28 mouse cellular contexts compared by ENCODE assay signal in the genomic region with DNA sequence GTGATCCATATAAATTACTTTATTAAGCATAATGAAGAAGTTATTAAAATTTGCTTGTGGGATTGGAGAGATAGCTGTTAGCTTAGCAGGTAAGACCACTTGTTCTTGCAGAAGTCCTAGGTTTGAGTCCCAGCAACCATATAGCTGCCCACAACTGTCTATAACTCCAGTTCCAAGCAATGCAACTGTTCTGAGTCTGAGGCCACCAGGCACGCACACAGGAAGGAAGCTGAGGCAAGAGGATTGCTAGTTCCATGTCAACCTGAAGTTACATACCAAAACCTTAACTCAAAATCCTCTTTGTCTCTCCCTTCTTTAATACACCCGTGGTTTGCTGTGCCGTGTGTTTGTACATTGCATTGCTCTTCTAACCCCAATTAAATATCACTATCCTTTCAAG. TPM values are rescaled to one million over a fixed set of nuclear protein-coding genes. Genes with fewer than 3 reads are reported as not detected.
DNase-seq lines count a peak whose midpoint lies in the region; ATAC-seq and TF ChIP-seq lines count a peak whose summit lies in the region.
"Had no signal": no experiment of that assay in that cellular context is flagged by ENCODE, and none has a peak within 500 bp of the region (broad histone marks: within the 10 kb centered on the region; RNA-seq: fewer than 3 reads in every experiment).

No protein-coding gene starts in this region.

- peak overlapping the region; percentile 41; the same call in 1 of the 2 replicates for H3K27ac ChIP-seq in liver, postnatal 0 days (ENCODE audit: low read depth)
- no peak overlapping the region for H3K27ac ChIP-seq in liver, embryonic 11.5 days (ENCODE audit: low read depth, low read length)
- H3K27ac ChIP-seq in hindbrain, embryonic 11.5 days (ENCODE audit: low read depth, low read length) = no peak overlapping the region
- H3K27ac ChIP-seq: embryonic facial prominence, embryonic 10.5 days; embryonic facial prominence, embryonic 12.5 days; forebrain, embryonic 10.5 days; forebrain, embryonic 12.5 days had no signal

- TF ChIP-seq CTCF in liver, postnatal 0 days (IDR thresholded peaks at IDR 0.05; ENCODE audit: low read depth) = no peak

- DNase-seq in liver, postnatal 0 days = no peak
- no peak for DNase-seq in liver, embryonic 11.5 days (ENCODE audit: low spot score)
- DNase-seq in hindbrain, embryonic 11.5 days (ENCODE audit: low spot score) = no peak
- DNase-seq: adrenal gland, adult 8-10 months; adrenal gland, postnatal 14 days; adrenal gland, postnatal 36 days; B cell, adult 2 months; cerebellum, adult 11-12 months; cerebellum, adult 2 months; cerebellum, adult 9-10 months; cerebellum, postnatal 10 days; cerebellum, postnatal 25 days had no signal

- no peak for TF ChIP-seq EP300 in liver, postnatal 0 days (IDR thresholded peaks at IDR 0.05; ENCODE audit: low read depth)

- peaks cover 3% of the 10 kb centered on the region for H3K4me1 ChIP-seq in liver, postnatal 0 days (ENCODE audit: insufficient read depth)
- peaks cover 6% of the 10 kb centered on the region for H3K4me1 ChIP-seq in liver, embryonic 11.5 days (replicated peaks; ENCODE audit: control insufficient read depth, insufficient read depth, low read length)
- H3K4me1 ChIP-seq in hindbrain, embryonic 11.5 days (replicated peaks; ENCODE audit: control insufficient read depth, insufficient read depth, low read length) = no peaks in the 10 kb centered on the region
- H3K4me1 ChIP-seq: forebrain, embryonic 12.5 days had no signal

- peaks cover 25% of the 10 kb centered on the region for H3K36me3 ChIP-seq in liver, postnatal 0 days (replicated peaks; ENCODE audit: insufficient read depth, low read length)
- peaks cover 6% of the 10 kb centered on the region for H3K36me3 ChIP-seq in liver, embryonic 11.5 days (ENCODE audit: control insufficient read depth, insufficient read depth, low read length)
- no peaks in the 10 kb centered on the region for H3K36me3 ChIP-seq in hindbrain, embryonic 11.5 days (ENCODE audit: control insufficient read depth, insufficient read depth, low read length)

- no peak overlapping the region for H3K9ac ChIP-seq in liver, postnatal 0 days (replicated peaks)
- no peak overlapping the region for H3K9ac ChIP-seq in liver, embryonic 11.5 days (ENCODE audit: low read depth, low read length)
- H3K9ac ChIP-seq in hindbrain, embryonic 11.5 days (ENCODE audit: low read depth, low read length) = no peak overlapping the region
- H3K9ac ChIP-seq: embryonic facial prominence, embryonic 12.5 days; forebrain, embryonic 12.5 days had no signal

- 70% methylated on average over 3 of the region's 3 CpGs for WGBS in liver, postnatal 0 days (ENCODE audit: insufficient replicate concordance)
- WGBS in liver, embryonic 11.5 days = 82% methylated on average over 3 of the region's 3 CpGs
- 90% methylated on average over 3 of the region's 3 CpGs for WGBS in hindbrain, embryonic 11.5 days

- H3K9me3 ChIP-seq in liver, postnatal 0 days (ENCODE audit: low read length) = no peaks in the 10 kb centered on the region
- no peaks in the 10 kb centered on the region for H3K9me3 ChIP-seq in liver, embryonic 11.5 days (ENCODE audit: control insufficient read depth, low read length)
- H3K9me3 ChIP-seq in hindbrain, embryonic 11.5 days (ENCODE audit: control insufficient read depth, low read length) = no peaks in the 10 kb centered on the region
- H3K9me3 ChIP-seq: embryonic facial prominence, embryonic 10.5 days; embryonic facial prominence, embryonic 12.5 days; forebrain, embryonic 10.5 days; forebrain, embryonic 12.5 days; G1E had no signal

- no peak overlapping the region for H3K4me3 ChIP-seq in liver, postnatal 0 days (ENCODE audit: low read depth, low read length)
- no peak overlapping the region for H3K4me3 ChIP-seq in liver, embryonic 11.5 days (ENCODE audit: low read depth, low read length)
- no peak overlapping the region for H3K4me3 ChIP-seq in hindbrain, embryonic 11.5 days (ENCODE audit: low read depth, low read length)
- H3K4me3 ChIP-seq: embryonic facial prominence, embryonic 10.5 days; embryonic facial prominence, embryonic 12.5 days; erythroblast, embryonic 14.5 days; forebrain, embryonic 10.5 days; forebrain, embryonic 12.5 days had no signal

- H3K4me2 ChIP-seq in liver, postnatal 0 days (ENCODE audit: low read depth, low read length) = no peak overlapping the region
- H3K4me2 ChIP-seq in liver, embryonic 11.5 days = no peak overlapping the region
- H3K4me2 ChIP-seq in hindbrain, embryonic 11.5 days (replicated peaks; ENCODE audit: low read depth, low read length) = no peak overlapping the region
- H3K4me2 ChIP-seq: embryonic facial prominence, embryonic 12.5 days; forebrain, embryonic 12.5 days had no signal

- H3K27me3 ChIP-seq in liver, postnatal 0 days (ENCODE audit: insufficient read depth, low read length) = no peaks in the 10 kb centered on the region
- no peaks in the 10 kb centered on the region for H3K27me3 ChIP-seq in liver, embryonic 11.5 days (replicated peaks; ENCODE audit: control insufficient read depth, insufficient read depth, low read length)
- no peaks in the 10 kb centered on the region for H3K27me3 ChIP-seq in hindbrain, embryonic 11.5 days (ENCODE audit: control insufficient read depth, insufficient read depth, low read length)
- H3K27me3 ChIP-seq: CH12.LX; embryonic facial prominence, embryonic 12.5 days; forebrain, embryonic 12.5 days; Patski had no signal

- no peak for ATAC-seq in liver, postnatal 0 days
- no peak for ATAC-seq in liver, embryonic 11.5 days (replicated peaks; ENCODE audit: low FRiP score)
- peak; percentile 74 for ATAC-seq in granulocyte monocyte progenitor cell, adult 5-6 weeks (replicated peaks; ENCODE audit: poor library complexity, severe bottlenecking)
- 0 out of 2 replicates have a peak, but pooled peaks have one; percentile 38 for ATAC-seq in megakaryocyte progenitor cell, adult 5-6 weeks (replicated peaks; ENCODE audit: poor library complexity)
- ATAC-seq in erythroblast, adult 5-6 weeks (replicated peaks; ENCODE audit: low FRiP score, poor library complexity, severe bottlenecking) = no peak
- ATAC-seq in hindbrain, embryonic 11.5 days (ENCODE audit: low FRiP score) = no peak
- ATAC-seq: activated CD4-positive, CD25-positive, alpha-beta regulatory T cell, adult 4 months; CD4-positive, CD25-positive, alpha-beta regulatory T cell, adult 4 months; forebrain, embryonic 14.5 days; forebrain, embryonic 16.5 days; Patski had no signal

RNA-seq across cellular contexts. Expression of a gene that starts 9.4 kb away (rescaled TPM):
- polyA plus RNA-seq in liver, postnatal 0 days (2015; fragmentation: Nextera tagmentation; extraction: Ambion mirVana) = not detected in 2 replicates
- not detected in 2 replicates for polyA plus RNA-seq in liver, embryonic 11.5 days (2014; fragmentation: Nextera tagmentation; extraction: Ambion mirVana)
- not detected in 2 replicates for total RNA-seq in granulocyte monocyte progenitor cell, adult 5-6 weeks (2014; fragmentation: Nextera tagmentation)
- total RNA-seq in granulocyte monocyte progenitor cell, adult 5-6 weeks (2017) = not detected in 2 replicates
- not detected in 2 replicates for total RNA-seq in megakaryocyte progenitor cell, adult 5-6 weeks (2015)
- total RNA-seq in megakaryocyte progenitor cell, adult 5-6 weeks (2017) = not detected in 2 replicates
- not detected in 2 replicates for total RNA-seq in erythroblast, adult 5-6 weeks (2015; ENCODE audit: low replicate concordance)
- total RNA-seq in erythroblast, adult 5-6 weeks (2017; ENCODE audit: low replicate concordance) = 0.70 TPM in 1 of 2 replicates, not detected in the other
- polyA plus RNA-seq in hindbrain, embryonic 11.5 days (2014; fragmentation: Nextera tagmentation; extraction: Ambion mirVana) = not detected in 2 replicates
- total RNA-seq: adrenal gland, postnatal 14 days had no signal
- polyA plus RNA-seq: activated CD4-positive, CD25-positive, alpha-beta regulatory T cell, adult 4 months; CD4-positive, CD25-positive, alpha-beta regulatory T cell, adult 4 months; cerebellum, adult 2 months; cortical plate, adult 2 months; embryonic facial prominence, embryonic 10.5 days; embryonic facial prominence, embryonic 12.5 days; erythroblast, embryonic 14.5 days; forebrain, embryonic 10.5 days; forebrain, embryonic 12.5 days; forebrain, embryonic 14.5 days; forebrain, embryonic 16.5 days; G1E; Patski had no signal

RNA-seq across cellular contexts. Expression of a gene that starts 28.6 kb away (rescaled TPM):
- polyA plus RNA-seq in liver, postnatal 0 days (2015; fragmentation: Nextera tagmentation; extraction: Ambion mirVana) = 6.6 and 6.9 TPM in 2 replicates
- 13.8 and 15.1 TPM in 2 replicates for polyA plus RNA-seq in liver, embryonic 11.5 days (2014; fragmentation: Nextera tagmentation; extraction: Ambion mirVana)
- total RNA-seq in granulocyte monocyte progenitor cell, adult 5-6 weeks (2014; fragmentation: Nextera tagmentation) = 41.4 and 54.7 TPM in 2 replicates
- total RNA-seq in granulocyte monocyte progenitor cell, adult 5-6 weeks (2017) = 31.5 and 49.4 TPM in 2 replicates
- total RNA-seq in megakaryocyte progenitor cell, adult 5-6 weeks (2015) = 41.0 and 43.7 TPM in 2 replicates
- total RNA-seq in megakaryocyte progenitor cell, adult 5-6 weeks (2017) = 37.6 and 41.4 TPM in 2 replicates
- 0.96 and 15.7 TPM in 2 replicates for total RNA-seq in erythroblast, adult 5-6 weeks (2015; ENCODE audit: low replicate concordance)
- total RNA-seq in erythroblast, adult 5-6 weeks (2017; ENCODE audit: low replicate concordance) = 3.7 and 8.1 TPM in 2 replicates
- polyA plus RNA-seq in hindbrain, embryonic 11.5 days (2014; fragmentation: Nextera tagmentation; extraction: Ambion mirVana) = 30.9 and 31.1 TPM in 2 replicates
- total RNA-seq: CH12.LX had no signal
- polyA plus RNA-seq: erythroblast, embryonic 14.5 days had no signal

RNA-seq across cellular contexts. Expression of a gene that starts 39.8 kb away (rescaled TPM):
- polyA plus RNA-seq in liver, postnatal 0 days (2015; fragmentation: Nextera tagmentation; extraction: Ambion mirVana) = 25.4 and 32.9 TPM in 2 replicates
- 37.0 and 42.8 TPM in 2 replicates for polyA plus RNA-seq in liver, embryonic 11.5 days (2014; fragmentation: Nextera tagmentation; extraction: Ambion mirVana)
- total RNA-seq in granulocyte monocyte progenitor cell, adult 5-6 weeks (2014; fragmentation: Nextera tagmentation) = 53.2 and 65.3 TPM in 2 replicates
- total RNA-seq in granulocyte monocyte progenitor cell, adult 5-6 weeks (2017) = 79.3 and 90.5 TPM in 2 replicates
- 50.2 and 58.1 TPM in 2 replicates for total RNA-seq in megakaryocyte progenitor cell, adult 5-6 weeks (2015)
- total RNA-seq in megakaryocyte progenitor cell, adult 5-6 weeks (2017) = 74.4 and 99.1 TPM in 2 replicates
- total RNA-seq in erythroblast, adult 5-6 weeks (2015; ENCODE audit: low replicate concordance) = 73.6 and 103 TPM in 2 replicates
- total RNA-seq in erythroblast, adult 5-6 weeks (2017; ENCODE audit: low replicate concordance) = 164 and 198 TPM in 2 replicates
- 41.8 and 41.9 TPM in 2 replicates for polyA plus RNA-seq in hindbrain, embryonic 11.5 days (2014; fragmentation: Nextera tagmentation; extraction: Ambion mirVana)

RNA-seq across cellular contexts. Expression of a gene that starts 58.8 kb away (rescaled TPM):
- 4.7 and 4.8 TPM in 2 replicates for polyA plus RNA-seq in liver, postnatal 0 days (2015; fragmentation: Nextera tagmentation; extraction: Ambion mirVana)
- polyA plus RNA-seq in liver, embryonic 11.5 days (2014; fragmentation: Nextera tagmentation; extraction: Ambion mirVana) = 13.7 and 15.3 TPM in 2 replicates
- 26.1 and 40.0 TPM in 2 replicates for total RNA-seq in granulocyte monocyte progenitor cell, adult 5-6 weeks (2014; fragmentation: Nextera tagmentation)
- total RNA-seq in granulocyte monocyte progenitor cell, adult 5-6 weeks (2017) = 25.0 and 28.7 TPM in 2 replicates
- 24.5 and 35.5 TPM in 2 replicates for total RNA-seq in megakaryocyte progenitor cell, adult 5-6 weeks (2015)
- 23.3 and 30.8 TPM in 2 replicates for total RNA-seq in megakaryocyte progenitor cell, adult 5-6 weeks (2017)
- 52.1 and 72.9 TPM in 2 replicates for total RNA-seq in erythroblast, adult 5-6 weeks (2015; ENCODE audit: low replicate concordance)
- total RNA-seq in erythroblast, adult 5-6 weeks (2017; ENCODE audit: low replicate concordance) = 58.9 and 66.2 TPM in 2 replicates
- polyA plus RNA-seq in hindbrain, embryonic 11.5 days (2014; fragmentation: Nextera tagmentation; extraction: Ambion mirVana) = 24.9 and 40.5 TPM in 2 replicates

Comparison
In these comparisons a context has a peak if more than half of its experiments do, and no peak if none do; other contexts are left out.
1. ATAC-seq: peak in granulocyte monocyte progenitor cell, adult 5-6 weeks (single experiment) and megakaryocyte progenitor cell, adult 5-6 weeks (single experiment); none in liver, postnatal 0 days (single experiment), liver, embryonic 11.5 days (single experiment), erythroblast, adult 5-6 weeks (single experiment) and hindbrain, embryonic 11.5 days (single experiment).